Mouse (Mus musculus): ENCODE results near the gene Zfand2a. TPM values are rescaled to one million over a fixed set of nuclear protein-coding genes. Genes with fewer than 3 reads are reported as not detected.

Gene Zfand2a
- polyA plus RNA-seq, 1 experiment from 2014 or later, result 2.7 TPM

GRCm38 (mm10) chr5:139432333-139432732 is 52.0 kb downstream of the Zfand2a start:
- Histone ChIP-seq H3K4me2 (ENCODE audit: low read depth, low read length) (no peak overlapping the region), H3K4me1 (ENCODE audit: control insufficient read depth, low read depth, low read length) (no peaks in the 10 kb centered on the region), H3K27ac (ENCODE audit: low read length) (no peak overlapping the region), H3K9ac (ENCODE audit: low read depth, low read length) (no peak overlapping the region), H3K4me3 (ENCODE audit: low read depth, low read length) (no peak overlapping the region), H3K9me3 (replicated peaks; ENCODE audit: control insufficient read depth, low read length) (no peaks in the 10 kb centered on the region), H3K27me3 (ENCODE audit: control insufficient read depth, insufficient read depth, low read depth, low read length) (no peaks in the 10 kb centered on the region), H3K36me3 (ENCODE audit: control insufficient read depth, insufficient read depth) (no peaks in the 10 kb centered on the region)
- WGBS (ENCODE audit: insufficient replicate concordance), result 72% methylated on average over 6 of the region's 6 CpGs
- ATAC-seq (ENCODE audit: low read depth), result no peak

- Histone ChIP-seq H3K27me3 (ENCODE audit: control insufficient read depth, insufficient read depth, low read depth, low read length) (no peaks in the 10 kb centered on the region), H3K9ac (ENCODE audit: low read depth, low read length) (no peak overlapping the region), H3K27ac (ENCODE audit: low read length) (no peak overlapping the region), H3K9me3 (replicated peaks; ENCODE audit: control insufficient read depth, low read length) (no peaks in the 10 kb centered on the region), H3K4me1 (ENCODE audit: control insufficient read depth, low read depth, low read length) (no peaks in the 10 kb centered on the region), H3K36me3 (ENCODE audit: control insufficient read depth, insufficient read depth) (no peaks in the 10 kb centered on the region), H3K4me2 (ENCODE audit: low read depth, low read length) (no peak overlapping the region), H3K4me3 (ENCODE audit: low read depth, low read length) (no peak overlapping the region)
- ATAC-seq (ENCODE audit: low read depth), result no peak
- 38% methylated on average over 10 of the region's 12 CpGs for WGBS (ENCODE audit: insufficient replicate concordance)
Observed at GRCm38 (mm10) chr5:139429818-139430341, 54.5 kb downstream of the Zfand2a start.

- 68% methylated on average over 9 of the region's 9 CpGs for WGBS (ENCODE audit: insufficient replicate concordance)
- H3K4me2 ChIP-seq (ENCODE audit: low read depth, low read length), result no peak overlapping the region
- no peaks in the 10 kb centered on the region for H3K4me1 ChIP-seq (ENCODE audit: control insufficient read depth, low read depth, low read length)
- H3K27me3 ChIP-seq (ENCODE audit: control insufficient read depth, insufficient read depth, low read depth, low read length), result no peaks in the 10 kb centered on the region
- H3K9me3 ChIP-seq (replicated peaks; ENCODE audit: control insufficient read depth, low read length), result no peaks in the 10 kb centered on the region
- H3K9ac ChIP-seq (ENCODE audit: low read depth, low read length), result no peak overlapping the region
- no peaks in the 10 kb centered on the region for H3K36me3 ChIP-seq (ENCODE audit: control insufficient read depth, insufficient read depth)
- no peak for ATAC-seq (ENCODE audit: low read depth)
- no peak overlapping the region for H3K4me3 ChIP-seq (ENCODE audit: low read depth, low read length)
- H3K27ac ChIP-seq (ENCODE audit: low read length), result no peak overlapping the region
Observed at GRCm38 (mm10) chr5:139427989-139428388, 56.4 kb downstream of the Zfand2a start.

- no peak for ATAC-seq (ENCODE audit: low read depth)
- WGBS (ENCODE audit: insufficient replicate concordance), result 80% methylated on average over 9 of the region's 9 CpGs
Observed at GRCm38 (mm10) chr5:139427001-139427400, 57.3 kb downstream of the Zfand2a start.

GRCm38 (mm10) chr5:139425198-139425597 is 59.2 kb downstream of the Zfand2a start:
- H3K9me3 ChIP-seq (replicated peaks; ENCODE audit: control insufficient read depth, low read length), result no peaks in the 10 kb centered on the region
- no peak for ATAC-seq (ENCODE audit: low read depth)
- no peaks in the 10 kb centered on the region for H3K27me3 ChIP-seq (ENCODE audit: control insufficient read depth, insufficient read depth, low read depth, low read length)
- no peak overlapping the region for H3K27ac ChIP-seq (ENCODE audit: low read length)
- no peaks in the 10 kb centered on the region for H3K4me1 ChIP-seq (ENCODE audit: control insufficient read depth, low read depth, low read length)
- no peak overlapping the region for H3K4me2 ChIP-seq (ENCODE audit: low read depth, low read length)
- H3K36me3 ChIP-seq (ENCODE audit: control insufficient read depth, insufficient read depth), result no peaks in the 10 kb centered on the region
- no peak overlapping the region for H3K4me3 ChIP-seq (ENCODE audit: low read depth, low read length)
- H3K9ac ChIP-seq (ENCODE audit: low read depth, low read length), result no peak overlapping the region
- 69% methylated on average over 9 of the region's 9 CpGs for WGBS (ENCODE audit: insufficient replicate concordance)

More at GRCm38 (mm10) chr5:139427001-139427400, 57.3 kb downstream of the Zfand2a start:
- no peak overlapping the region for H3K4me3 ChIP-seq (ENCODE audit: low read depth, low read length)
- no peaks in the 10 kb centered on the region for H3K4me1 ChIP-seq (ENCODE audit: control insufficient read depth, low read depth, low read length)
- no peaks in the 10 kb centered on the region for H3K36me3 ChIP-seq (ENCODE audit: control insufficient read depth, insufficient read depth)
- H3K27me3 ChIP-seq (ENCODE audit: control insufficient read depth, insufficient read depth, low read depth, low read length), result no peaks in the 10 kb centered on the region
- H3K4me2 ChIP-seq (ENCODE audit: low read depth, low read length), result no peak overlapping the region
- H3K27ac ChIP-seq (ENCODE audit: low read length), result no peak overlapping the region
- H3K9ac ChIP-seq (ENCODE audit: low read depth, low read length), result no peak overlapping the region
- no peaks in the 10 kb centered on the region for H3K9me3 ChIP-seq (replicated peaks; ENCODE audit: control insufficient read depth, low read length)

GRCm38 (mm10) chr5:139423026-139423865 is 61.1 kb downstream of the Zfand2a start, which contains the start of gene Gper1:
Gene Gper1, plus strand, starts transcription at chr5:139423151.
- Histone ChIP-seq H3K27me3 (ENCODE audit: control insufficient read depth, insufficient read depth, low read depth, low read length) (no peaks in the 10 kb centered on the region), H3K4me1 (ENCODE audit: control insufficient read depth, low read depth, low read length) (no peaks in the 10 kb centered on the region), H3K4me2 (ENCODE audit: low read depth, low read length) (no peak within 1 kb of the TSS), H3K9me3 (replicated peaks; ENCODE audit: control insufficient read depth, low read length) (no peaks in the 10 kb centered on the region), H3K36me3 (ENCODE audit: control insufficient read depth, insufficient read depth) (no peaks in the 10 kb centered on the region), H3K9ac (ENCODE audit: low read depth, low read length) (no peak within 1 kb of the TSS), H3K4me3 (ENCODE audit: low read depth, low read length) (no peak within 1 kb of the TSS), H3K27ac (ENCODE audit: low read length) (no peak within 1 kb of the TSS)
- ATAC-seq (ENCODE audit: low read depth), result no peak
- 71% methylated on average over 21 of the region's 21 CpGs for WGBS (ENCODE audit: insufficient replicate concordance)

Other genes with a start within 250 kb of the Zfand2a start
- 90.0 and 98.0 TPM in 2 replicates for gene Get4, start 232.2 kb downstream of the Zfand2a start, polyA plus RNA-seq (2015; fragmentation: Nextera tagmentation; extraction: Ambion mirVana)
- 1.1 and 1.3 TPM in 2 replicates for gene Adap1, start 158.9 kb downstream of the Zfand2a start, polyA plus RNA-seq (2015; fragmentation: Nextera tagmentation; extraction: Ambion mirVana)
- 42.2 and 48.1 TPM in 2 replicates for gene Cox19, start 133.1 kb downstream of the Zfand2a start, polyA plus RNA-seq (2015; fragmentation: Nextera tagmentation; extraction: Ambion mirVana)
- gene Cyp2w1, start 131.9 kb downstream of the Zfand2a start, polyA plus RNA-seq (2015; fragmentation: Nextera tagmentation; extraction: Ambion mirVana), result 0.42 TPM in 1 of 2 replicates, not detected in the other
- gene Gpr146, start 106.9 kb downstream of the Zfand2a start, polyA plus RNA-seq (2015; fragmentation: Nextera tagmentation; extraction: Ambion mirVana), result 20.6 and 24.1 TPM in 2 replicates
- gene C130050O18Rik, start 79.3 kb downstream of the Zfand2a start, polyA plus RNA-seq (2015; fragmentation: Nextera tagmentation; extraction: Ambion mirVana), result 1.2 and 1.6 TPM in 2 replicates
- 0.07 and 0.15 TPM in 2 replicates for gene Gper1, start 61.4 kb downstream of the Zfand2a start, polyA plus RNA-seq (2015; fragmentation: Nextera tagmentation; extraction: Ambion mirVana)
- 10.5 and 10.8 TPM in 2 replicates for gene 3110082I17Rik, start 24.0 kb downstream of the Zfand2a start, polyA plus RNA-seq (2015; fragmentation: Nextera tagmentation; extraction: Ambion mirVana)
- not detected in 2 replicates for gene Uncx, start 58.9 kb upstream of the Zfand2a start, polyA plus RNA-seq (2015; fragmentation: Nextera tagmentation; extraction: Ambion mirVana)